Mouse (Mus musculus): ENCODE measurements at regions not wholly inside any gene's neighbourhood (a gene's known extent, or its start where the extent isn't known, plus 50 kb on each side); places are given as distances from the start of the nearest gene placed in this dataset.
A peak's percentile ranks its signal among the peaks of the same experiment; 100 is the strongest.

- DNase-seq (ENCODE audit: low spot score in 2 of 2) = no peak
- no peak for TF ChIP-seq CTCF (conservative IDR thresholded peaks at IDR 0.05)
- no peak overlapping the region for H3K4me3 ChIP-seq
- no peak overlapping the region for H3K27ac ChIP-seq
These were observed 99.8 kb upstream of the Supt20 start for GRCm38 (mm10) chr3:54592655-54593428.

- no peak overlapping the region for H3K4me3 ChIP-seq
- no peak for DNase-seq (ENCODE audit: low spot score in 2 of 2)
- peak; percentile 45 for TF ChIP-seq CTCF (conservative IDR thresholded peaks at IDR 0.05)
- no peak overlapping the region for H3K27ac ChIP-seq
These were observed 97.4 kb upstream of the Supt20 start for GRCm38 (mm10) chr3:54595193-54595592.

GRCm38 (mm10) chr3:54597326-54598274 lies 95.0 kb upstream of the Supt20 start:
- DNase-seq (ENCODE audit: low spot score in 2 of 2) = no peak
- no peak for TF ChIP-seq CTCF (conservative IDR thresholded peaks at IDR 0.05)
- Histone ChIP-seq H3K4me3 (no peak overlapping the region), H3K27ac (no peak overlapping the region)

- Histone ChIP-seq H3K27ac (no peak overlapping the region), H3K4me3 (no peak overlapping the region)
- TF ChIP-seq CTCF (conservative IDR thresholded peaks at IDR 0.05) = no peak
- DNase-seq (ENCODE audit: low spot score in 2 of 2) = no peak
These were observed 94.3 kb upstream of the Supt20 start for GRCm38 (mm10) chr3:54598296-54598695.

GRCm38 (mm10) chr3:54604705-54605379 lies 87.8 kb upstream of the Supt20 start:
- Histone ChIP-seq H3K4me3 (no peak overlapping the region), H3K27ac (no peak overlapping the region)
- no peak for DNase-seq (ENCODE audit: low spot score in 2 of 2)
- no peak for TF ChIP-seq CTCF (conservative IDR thresholded peaks at IDR 0.05)

- Histone ChIP-seq H3K4me3 (no peak overlapping the region), H3K27ac (no peak overlapping the region)
- no peak for DNase-seq (ENCODE audit: low spot score in 2 of 2)
- TF ChIP-seq CTCF (conservative IDR thresholded peaks at IDR 0.05) = no peak
These were observed 81.1 kb upstream of the Supt20 start for GRCm38 (mm10) chr3:54611431-54611990.

GRCm38 (mm10) chr3:54613845-54614244 lies 78.8 kb upstream of the Supt20 start:
- Histone ChIP-seq H3K27ac (no peak overlapping the region), H3K4me3 (no peak overlapping the region)
- no peak for TF ChIP-seq CTCF (conservative IDR thresholded peaks at IDR 0.05)
- no peak for DNase-seq (ENCODE audit: low spot score in 2 of 2)

GRCm38 (mm10) chr3:54617298-54617697 lies 75.3 kb upstream of the Supt20 start:
- no peak for DNase-seq (ENCODE audit: low spot score in 2 of 2)
- Histone ChIP-seq H3K27ac (no peak overlapping the region), H3K4me3 (no peak overlapping the region)
- no peak for TF ChIP-seq CTCF (conservative IDR thresholded peaks at IDR 0.05)

- no peak for DNase-seq (ENCODE audit: low spot score in 2 of 2)
- TF ChIP-seq CTCF (conservative IDR thresholded peaks at IDR 0.05) = no peak
- no peak overlapping the region for H3K4me3 ChIP-seq
- no peak overlapping the region for H3K27ac ChIP-seq
These were observed 74.3 kb upstream of the Supt20 start for GRCm38 (mm10) chr3:54618286-54618685.

GRCm38 (mm10) chr3:54630254-54630653 lies 62.4 kb upstream of the Supt20 start:
- no peak overlapping the region for H3K27ac ChIP-seq
- no peak for TF ChIP-seq CTCF (conservative IDR thresholded peaks at IDR 0.05)
- no peak overlapping the region for H3K4me3 ChIP-seq
- no peak for DNase-seq (ENCODE audit: low spot score in 2 of 2)

- no peak for TF ChIP-seq CTCF (conservative IDR thresholded peaks at IDR 0.05)
- Histone ChIP-seq H3K4me3 (no peak overlapping the region), H3K27ac (no peak overlapping the region)
- no peak for DNase-seq (ENCODE audit: low spot score in 2 of 2)
These were observed 59.9 kb upstream of the Supt20 start for GRCm38 (mm10) chr3:54632731-54633130.

GRCm38 (mm10) chr3:54633446-54633845 lies 59.2 kb upstream of the Supt20 start:
- no peak overlapping the region for H3K27ac ChIP-seq
- TF ChIP-seq CTCF (conservative IDR thresholded peaks at IDR 0.05) = no peak
- H3K4me3 ChIP-seq = no peak overlapping the region
- DNase-seq (ENCODE audit: low spot score in 2 of 2) = no peak

GRCm38 (mm10) chr3:54634456-54634855 lies 58.2 kb upstream of the Supt20 start:
- TF ChIP-seq CTCF (conservative IDR thresholded peaks at IDR 0.05) = no peak
- DNase-seq (ENCODE audit: low spot score in 2 of 2) = no peak
- Histone ChIP-seq H3K27ac (no peak overlapping the region), H3K4me3 (no peak overlapping the region)
